Mouse (Mus musculus): ENCODE results near the gene Fn1.
A peak's percentile ranks its signal among the peaks of the same experiment; 100 is the strongest.

Gene Fn1

DNA sequence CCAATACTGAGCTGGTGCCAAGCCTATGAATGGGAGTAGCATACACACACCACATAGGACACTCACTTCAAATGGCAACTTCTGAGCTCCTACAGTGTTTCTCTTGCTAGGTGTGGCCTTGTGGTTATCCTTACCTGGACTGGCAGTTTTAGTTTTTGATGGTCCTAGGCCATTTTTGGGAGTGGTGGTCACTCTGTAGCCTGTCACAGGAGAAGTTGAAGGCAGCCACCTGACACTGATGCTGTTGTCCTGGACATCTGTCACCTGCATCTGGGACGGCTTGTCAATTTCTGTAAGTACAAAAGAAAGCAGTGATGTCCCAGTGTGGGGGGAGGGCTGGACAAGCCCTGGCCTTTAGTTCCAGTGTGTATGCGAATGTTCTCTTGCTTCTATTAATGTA, 47.2 kb downstream of the Fn1 start:
- DNase-seq (ENCODE audit: low spot score in 2 of 2), result no peak

DNA sequence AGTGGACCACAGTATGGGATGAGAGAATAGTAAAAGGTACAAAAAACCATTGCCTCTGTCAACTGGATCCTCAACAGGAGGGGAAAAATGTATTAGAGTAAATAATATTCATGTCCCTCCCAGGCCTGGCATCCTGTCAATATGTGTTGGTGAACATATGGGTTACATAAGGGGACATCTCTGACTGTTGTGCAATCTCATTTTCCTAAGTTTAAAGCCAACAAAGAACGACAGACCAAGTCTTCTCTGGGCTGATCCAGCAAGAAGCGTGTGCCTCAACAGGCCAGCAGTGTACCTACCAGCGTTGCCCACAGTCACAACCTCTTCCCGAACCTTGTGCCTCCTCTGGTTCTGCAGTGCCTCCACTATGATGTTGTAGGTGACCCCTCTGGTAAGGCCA, 57.6 kb downstream of the Fn1 start:
- no peak for DNase-seq (ENCODE audit: low spot score in 2 of 2)

DNA sequence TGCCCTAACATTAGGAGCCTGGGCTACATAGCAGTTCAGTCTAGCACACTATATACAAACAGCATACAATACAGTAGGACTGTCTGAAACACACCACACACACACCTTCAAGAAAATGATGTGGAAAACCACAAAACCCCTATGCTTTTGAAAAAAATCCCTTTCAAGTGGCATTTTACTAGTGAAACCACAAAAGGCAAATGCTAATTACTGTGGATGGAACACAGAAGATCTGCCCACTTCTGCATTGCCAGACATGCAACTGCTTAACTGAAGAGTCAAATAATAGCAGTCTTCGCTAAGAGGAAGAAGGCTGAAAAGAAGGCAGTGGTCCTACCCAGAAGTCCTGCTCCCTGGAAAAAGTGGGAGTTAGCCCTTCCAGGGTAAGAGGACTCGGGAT, 58.7 kb downstream of the Fn1 start:
- DNase-seq (ENCODE audit: low spot score in 2 of 2), result no peak

DNA sequence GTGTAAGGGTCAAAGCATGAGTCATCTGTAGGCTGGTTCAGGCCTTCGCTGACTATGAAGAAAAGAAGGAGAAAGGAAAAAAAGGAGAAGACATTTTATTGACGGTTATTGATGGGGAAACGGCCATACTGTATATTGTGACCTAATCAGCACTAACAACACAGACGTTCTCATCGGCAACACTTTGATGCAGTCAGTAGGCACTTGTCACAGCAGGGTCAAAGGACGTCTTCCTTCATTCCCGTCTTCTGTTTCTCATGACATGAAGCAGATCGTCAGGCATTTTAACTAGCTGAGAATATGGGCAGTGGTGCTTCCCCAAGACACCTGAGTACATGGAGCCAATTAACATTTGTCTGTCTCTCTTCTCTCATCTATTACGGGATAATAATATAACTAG, 59.8 kb downstream of the Fn1 start:
- no peak for DNase-seq (ENCODE audit: low spot score in 2 of 2)

DNA sequence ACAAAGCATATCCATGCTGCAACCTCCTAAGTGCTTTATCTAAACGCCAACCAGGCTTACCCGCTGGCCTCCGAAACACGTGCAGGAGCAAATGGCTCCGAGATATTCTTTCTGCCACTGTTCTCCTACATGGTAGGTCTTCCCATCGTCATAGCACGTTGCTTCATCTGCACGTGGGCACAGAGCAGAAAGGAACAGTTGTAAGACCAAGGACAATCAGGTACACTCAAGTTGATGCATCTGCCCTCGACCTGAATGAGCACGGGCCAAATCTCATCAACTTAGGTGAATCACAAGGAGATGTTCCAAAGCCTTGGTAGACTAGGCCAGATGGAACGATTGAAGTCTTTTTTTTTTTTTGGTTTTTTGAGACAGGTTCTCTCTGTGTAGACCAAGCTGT, 63.0 kb downstream of the Fn1 start:
- DNase-seq (ENCODE audit: low spot score in 2 of 2), result no peak

DNA sequence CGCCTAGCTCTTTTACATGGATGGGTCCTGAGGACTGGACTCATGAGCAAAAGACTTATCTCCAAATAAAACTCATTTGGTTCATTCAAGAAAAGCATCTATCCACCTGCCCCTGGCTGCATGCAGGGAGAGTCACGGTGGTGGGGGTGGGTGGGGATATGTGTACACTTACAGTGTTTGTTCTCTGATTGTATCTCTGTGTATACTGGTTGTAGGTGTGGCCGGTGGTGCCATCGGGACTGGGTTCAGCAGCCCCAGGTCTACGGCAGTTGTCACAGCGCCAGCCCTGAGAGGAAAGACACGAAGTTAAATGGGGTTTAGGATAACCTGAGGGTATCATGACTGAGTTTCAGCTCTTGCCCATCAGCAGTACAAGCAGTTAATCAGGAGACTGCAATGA, 66.3 kb downstream of the Fn1 start:
- no peak for DNase-seq (ENCODE audit: low spot score in 2 of 2)

DNA sequence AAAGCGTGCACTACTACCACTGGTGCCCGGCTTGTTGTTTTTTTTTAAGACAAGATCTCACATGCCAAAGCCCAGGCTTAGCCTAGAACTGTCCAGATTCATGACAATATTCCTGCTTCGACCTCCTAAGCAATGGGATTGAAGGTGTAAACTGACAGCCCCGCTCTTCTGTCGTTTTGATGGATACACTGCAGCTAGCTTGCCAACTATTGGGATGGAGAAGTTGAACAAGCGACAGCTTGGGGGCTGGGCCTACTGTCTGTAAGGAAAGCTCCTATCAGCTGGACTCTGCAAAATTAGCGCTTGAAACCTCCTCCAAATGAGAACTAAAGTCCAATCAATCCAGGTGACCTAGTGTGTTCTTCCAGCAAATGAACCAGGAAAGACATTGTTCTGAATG, 69.1 kb downstream of the Fn1 start:
- DNase-seq (ENCODE audit: low spot score in 2 of 2), result no peak

DNA sequence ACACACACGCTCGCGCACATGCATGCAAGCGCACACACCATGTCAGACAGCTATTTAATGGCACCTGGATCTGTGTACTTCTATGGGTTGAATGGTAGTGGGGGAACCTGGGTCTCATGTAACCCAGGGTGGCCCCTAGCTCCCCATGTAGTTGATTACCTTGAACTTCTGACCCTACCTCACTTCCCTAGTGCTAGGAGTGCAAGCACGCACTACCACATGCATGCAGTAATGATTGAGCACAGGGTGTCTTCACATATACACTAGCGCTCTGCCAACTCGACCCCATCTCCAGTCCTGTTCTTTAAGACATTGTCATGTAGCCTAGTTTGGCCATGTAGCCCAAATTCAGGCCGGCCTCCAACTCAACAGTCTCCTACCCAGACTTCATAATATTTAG, 69.7 kb downstream of the Fn1 start:
- no peak for DNase-seq (ENCODE audit: low spot score in 2 of 2)

DNA sequence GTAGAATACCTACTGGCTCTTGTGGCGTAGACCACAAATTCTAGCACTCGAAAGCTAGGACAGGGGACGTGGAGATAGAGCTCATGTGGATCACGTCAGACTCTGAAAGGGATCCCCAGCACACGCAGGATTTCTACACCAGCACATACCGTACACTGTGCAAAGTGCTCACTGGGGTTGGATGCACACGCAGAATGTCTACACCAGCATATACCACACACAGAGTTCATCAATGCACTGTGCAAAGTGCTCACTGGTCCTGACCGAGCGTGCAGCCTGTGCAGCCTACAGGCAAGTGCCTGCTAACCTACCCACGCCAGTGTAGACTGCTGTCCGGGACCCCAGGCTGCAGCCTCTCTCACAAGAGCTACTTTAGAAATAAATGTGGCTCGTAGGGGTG, 72.6 kb downstream of the Fn1 start:
- no peak for DNase-seq (ENCODE audit: low spot score in 2 of 2)

DNA sequence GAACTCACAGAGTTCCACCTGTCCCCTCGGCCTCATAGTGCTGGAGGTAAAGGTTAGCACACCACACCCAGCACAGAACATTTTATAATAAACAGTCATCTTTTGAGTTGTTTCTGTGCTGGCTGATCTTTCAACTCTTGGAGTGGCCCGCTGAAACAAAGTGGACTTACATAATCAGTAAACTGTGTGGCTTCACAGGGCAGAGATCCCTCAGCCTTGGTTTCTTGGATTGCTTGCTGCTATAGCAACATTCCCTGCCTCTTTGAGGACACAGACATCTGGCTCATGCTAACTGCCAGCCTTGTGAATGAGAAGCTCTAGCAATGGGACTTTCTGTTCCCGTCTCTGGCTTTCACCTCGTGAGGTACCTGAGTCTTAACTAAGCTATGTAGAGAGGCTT, 73.5 kb downstream of the Fn1 start:
- no peak for DNase-seq (ENCODE audit: low spot score in 2 of 2)

DNA sequence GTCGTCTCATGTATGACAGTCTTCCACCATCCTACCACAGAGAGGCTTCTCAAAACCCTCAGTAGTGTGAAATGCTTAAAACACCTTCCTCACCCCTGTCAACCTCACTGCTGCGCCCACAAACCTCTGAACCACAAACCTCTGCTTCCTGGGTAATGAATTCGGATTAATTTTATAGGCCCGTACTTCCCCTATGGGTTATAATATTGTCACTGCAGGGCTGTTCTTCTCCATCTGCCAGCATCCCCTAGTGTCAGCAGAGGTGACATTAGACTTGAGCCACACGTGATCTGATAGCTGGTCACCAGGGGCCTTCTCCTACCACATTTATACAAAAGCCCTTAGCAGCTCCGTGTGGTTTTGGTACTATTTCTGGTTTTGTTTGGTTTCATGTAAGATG, 76.2 kb downstream of the Fn1 start:
- no peak for DNase-seq (ENCODE audit: low spot score in 2 of 2)

DNA sequence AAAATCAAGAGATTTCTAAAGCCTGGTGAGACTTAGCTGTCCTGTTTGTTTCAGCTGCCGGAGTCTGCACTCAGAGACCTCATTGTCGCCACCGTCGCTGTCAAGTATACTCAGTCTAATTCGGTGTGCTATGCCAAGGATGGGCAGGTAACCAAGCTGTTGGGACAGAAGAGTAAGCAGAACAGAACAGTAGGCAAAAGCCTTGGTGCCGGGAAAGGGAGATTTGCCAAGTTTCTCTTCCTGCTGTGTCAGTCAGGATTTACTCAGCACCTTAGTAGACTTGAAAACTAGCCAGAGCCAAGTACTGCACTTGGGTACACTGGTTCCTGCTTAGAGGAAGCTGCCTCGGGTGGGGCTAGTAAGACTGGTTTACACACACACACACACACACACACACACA, 77.0 kb downstream of the Fn1 start:
- DNase-seq (ENCODE audit: low spot score in 2 of 2), result no peak

DNA sequence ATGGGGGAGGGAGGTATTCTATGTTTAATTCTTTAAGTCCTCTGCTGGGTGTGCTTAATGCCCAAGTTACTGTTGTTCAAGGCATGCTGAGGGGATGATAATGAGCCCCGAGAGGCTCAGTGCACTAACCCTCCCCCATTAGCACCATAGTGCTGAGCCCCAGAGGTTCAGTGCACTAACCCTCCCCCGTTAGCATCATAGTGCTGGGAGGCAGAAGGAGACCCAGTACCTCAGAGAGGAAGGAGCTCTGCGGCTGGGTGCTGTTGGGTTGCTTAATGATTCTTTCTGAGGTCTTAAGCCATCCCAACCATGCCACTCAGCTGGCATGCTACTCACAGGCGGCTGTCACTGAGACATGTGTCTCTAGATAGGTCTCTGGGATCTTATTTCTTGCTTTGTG, 82.9 kb downstream of the Fn1 start:
- DNase-seq (ENCODE audit: low spot score in 2 of 2), result no peak

DNA sequence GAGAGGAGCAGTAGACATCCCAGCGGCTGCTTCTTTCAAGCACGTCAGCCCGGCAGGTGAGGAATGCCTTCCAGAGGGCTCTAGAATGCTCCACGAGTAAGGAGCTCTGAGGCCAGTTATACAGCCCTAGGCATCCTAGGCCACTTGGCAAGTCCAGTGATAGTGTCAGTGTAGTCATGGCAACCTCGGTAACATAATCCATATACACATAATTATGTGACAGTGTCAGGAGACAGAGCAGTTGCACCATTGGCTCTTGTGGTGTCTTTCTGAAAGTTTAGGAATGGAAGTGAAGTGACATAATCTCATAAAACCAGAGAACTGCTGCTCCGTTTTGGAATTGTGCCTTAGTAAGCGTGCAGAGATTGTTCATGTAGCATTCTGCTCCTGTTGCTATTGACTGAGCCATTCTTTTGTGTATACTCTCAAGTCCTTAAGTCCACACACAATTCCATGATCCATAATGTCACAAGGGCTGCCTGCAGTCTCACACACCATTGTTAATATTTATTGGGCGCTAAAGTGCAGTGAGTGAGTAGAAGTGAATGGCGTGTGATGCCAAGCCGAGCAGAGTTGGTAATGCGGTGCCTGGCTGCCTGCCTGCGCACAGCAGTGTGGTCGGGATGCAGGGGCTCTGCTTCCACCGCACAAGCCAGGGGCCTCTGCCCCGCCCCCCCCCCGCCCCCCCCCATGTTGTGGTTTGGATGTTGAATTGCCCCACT, 85.0 kb downstream of the Fn1 start:
- DNase-seq (ENCODE audit: low spot score in 2 of 2), result no peak

DNA sequence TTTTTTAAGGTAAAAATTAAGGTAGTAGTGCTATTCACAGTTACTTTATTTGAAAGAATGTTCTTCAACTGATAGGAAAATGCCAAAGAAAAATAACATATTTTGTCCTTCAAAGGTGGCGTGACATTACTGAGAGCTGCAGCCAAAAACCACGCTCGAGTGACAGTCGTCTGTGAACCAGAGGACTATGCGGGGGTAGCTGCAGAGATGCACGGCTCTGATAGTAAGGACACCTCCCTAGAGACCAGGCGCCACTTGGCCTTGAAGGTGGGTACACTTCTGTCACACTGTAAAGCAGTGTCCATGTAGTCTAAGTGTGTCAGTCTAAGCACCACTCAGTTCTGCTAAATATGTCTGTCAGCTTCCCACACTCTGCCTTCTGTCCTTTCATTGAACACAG, 88.7 kb downstream of the Fn1 start:
- DNase-seq (ENCODE audit: low spot score in 2 of 2), result no peak

DNA sequence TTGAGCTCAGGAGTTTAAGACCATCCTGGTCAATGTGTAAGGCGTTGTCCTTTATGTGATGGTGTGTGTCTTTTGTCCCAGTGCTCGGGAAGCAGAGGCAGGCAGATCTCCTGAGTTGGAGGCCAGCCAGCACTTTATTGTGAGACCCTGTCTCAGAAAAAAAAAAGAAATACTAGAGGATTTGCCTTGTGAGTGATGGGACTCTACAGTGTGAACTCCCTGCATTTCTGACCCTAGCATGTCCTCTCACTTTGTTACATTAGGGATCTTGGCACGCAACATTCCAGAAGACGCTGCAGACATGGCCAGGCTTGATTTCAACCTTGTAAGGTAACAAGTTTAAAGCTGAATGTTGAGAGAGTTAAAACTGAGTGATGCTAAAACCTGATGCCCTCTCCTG, 92.4 kb downstream of the Fn1 start:
- DNase-seq (ENCODE audit: low spot score in 2 of 2), result no peak

DNA sequence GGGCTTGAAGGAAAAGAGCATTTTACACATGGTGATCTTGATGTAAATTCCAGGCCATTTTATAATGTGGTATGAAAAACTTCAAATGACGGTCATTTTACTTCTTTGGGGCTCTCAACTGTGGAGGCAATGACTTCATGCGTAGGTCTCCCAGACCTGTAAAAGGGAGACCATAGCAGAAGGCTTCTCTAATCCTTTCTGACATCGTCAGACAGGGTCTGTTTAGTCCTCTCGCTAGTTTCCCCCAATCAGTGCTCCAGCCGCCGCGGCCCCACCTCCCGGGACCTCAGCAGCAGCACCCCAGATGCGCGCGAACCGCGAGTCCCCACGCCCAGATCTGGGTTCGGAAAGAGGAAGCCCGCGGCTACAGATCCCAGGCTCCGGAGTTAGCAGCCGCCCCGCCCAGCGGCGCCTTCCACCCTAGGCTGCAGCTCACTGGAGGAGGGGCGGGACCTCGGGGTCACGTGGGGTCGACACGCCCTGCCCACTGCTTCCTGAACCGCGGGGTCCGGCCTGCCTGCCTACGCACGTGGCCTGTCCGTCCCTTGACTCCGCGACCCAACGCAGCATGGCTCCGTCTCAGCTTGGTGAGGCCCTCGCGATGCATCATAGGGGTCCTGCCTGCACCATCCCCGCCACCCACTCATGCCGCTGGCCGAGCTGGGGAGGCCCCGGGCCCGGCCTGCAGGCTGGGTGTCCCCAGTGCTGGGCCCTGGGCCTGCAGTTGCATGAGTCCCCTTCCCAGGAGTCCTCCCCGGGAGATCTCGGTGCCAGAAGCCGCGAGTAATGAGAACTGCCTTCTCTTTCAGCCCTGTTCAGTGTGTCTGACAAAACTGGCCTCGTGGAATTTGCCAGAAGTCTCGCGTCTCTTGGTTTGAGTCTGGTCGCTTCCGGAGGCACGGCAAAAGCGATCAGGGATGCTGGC, 96.0 kb downstream of the Fn1 start, which contains the start of gene Atic:
Atic (plus strand) TSS at position 463 of the 925 bp plus-strand sequence.
- DNase-seq (ENCODE audit: low spot score in 2 of 2), result peak; percentile 66 to 73

DNA sequence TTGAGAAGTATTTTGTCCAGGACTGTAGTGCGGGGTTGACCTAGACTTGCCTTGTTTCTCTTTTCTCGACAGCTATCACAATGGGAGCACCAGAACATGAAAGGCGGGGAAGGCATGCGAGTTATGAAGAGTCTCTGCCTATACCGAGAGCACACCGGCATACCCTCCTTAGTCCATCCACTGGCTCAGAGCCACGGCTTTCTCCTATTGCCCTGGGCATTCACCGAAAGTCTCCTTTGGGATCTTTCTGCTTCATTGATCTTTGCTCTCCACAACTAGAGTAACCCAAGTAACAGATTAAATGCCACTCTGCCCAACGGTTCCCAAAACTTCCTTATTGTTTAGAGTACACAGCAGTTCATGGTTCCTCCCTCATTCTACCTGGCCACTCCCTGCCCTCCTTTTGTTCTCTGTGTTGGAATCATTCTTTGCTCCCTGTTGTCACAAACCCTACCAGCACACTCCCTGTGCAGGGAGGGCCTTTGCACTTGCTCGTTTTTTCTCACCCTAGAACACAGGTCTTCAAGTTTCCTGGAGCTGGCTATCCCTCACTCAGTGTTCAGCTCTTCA, 102.3 kb downstream of the Fn1 start:
- DNase-seq (ENCODE audit: low spot score in 2 of 2), result no peak

DNA sequence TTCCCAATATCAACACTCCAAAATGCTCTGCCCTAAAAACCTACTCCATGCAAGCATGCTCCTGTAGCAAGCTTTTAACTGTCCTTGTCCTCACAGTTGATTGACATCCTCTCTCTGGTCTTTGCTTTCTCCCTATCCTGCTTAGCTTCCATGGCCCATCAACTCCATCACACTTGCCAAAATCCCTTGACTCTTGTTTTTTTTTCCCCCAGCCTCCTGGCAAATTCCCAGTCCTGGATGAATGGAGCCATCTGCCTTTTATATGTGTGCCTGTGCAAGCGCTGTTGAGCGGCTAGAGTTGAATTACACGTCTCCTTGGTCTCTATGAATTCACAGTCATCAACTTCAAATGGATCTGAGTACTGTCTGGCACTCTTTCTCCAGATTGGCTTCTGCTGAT, 112.6 kb downstream of the Fn1 start:
- no peak for DNase-seq (ENCODE audit: low spot score in 2 of 2)

DNA sequence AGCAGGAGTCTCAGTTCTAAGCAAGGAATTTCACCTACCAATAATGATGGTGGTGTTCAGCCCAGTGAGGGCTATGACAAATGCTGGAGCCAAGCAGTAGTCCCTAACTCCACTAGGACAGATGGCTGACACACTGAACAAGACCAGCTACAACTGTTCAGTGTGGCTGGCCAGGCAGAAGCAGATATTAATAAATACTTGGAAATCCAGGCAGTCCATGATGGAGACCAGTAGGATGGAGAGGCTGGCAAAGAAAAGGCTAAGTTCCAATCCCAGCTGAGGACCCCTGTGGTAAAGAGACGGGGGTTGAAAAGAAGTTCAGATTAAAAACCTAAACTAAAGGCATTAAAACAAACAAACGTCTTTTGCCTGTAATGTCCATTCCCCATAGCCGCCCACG, 113.4 kb downstream of the Fn1 start:
- DNase-seq (ENCODE audit: low spot score in 2 of 2), result no peak
